Mouse (Mus musculus) heart, embryonic 10.5 days (tissue): Measurements from ENCODE around the gene Eef1akmt1. TPM values are rescaled to one million over a fixed set of nuclear protein-coding genes. Genes with fewer than 3 reads are reported as not detected.

Experiments
- DNase-seq: peaks from one replicate; pipeline ENCODE4 v3.0.0-alpha.2; 2017; ENCODE audit warnings: low spot score
- H3K27ac ChIP-seq: fragments of 300-500 bp; sonication (generic); 2 replicates; pipeline ENCODE4 v1.5.1; 2016; ENCODE audit warnings: mild to moderate bottlenecking
- H3K27me3 ChIP-seq: fragments of 300-500 bp; sonication (generic); 2 replicates; pipeline ENCODE4 v1.6.1; 2016; ENCODE audit warnings: mild to moderate bottlenecking; ENCODE audit not compliant: poor library complexity, insufficient read depth, severe bottlenecking
- H3K36me3 ChIP-seq: fragments of 300-500 bp; sonication (generic); 2 replicates; pipeline ENCODE4 v1.6.1; 2016; ENCODE audit warnings: mild to moderate bottlenecking, moderate library complexity
- H3K4me1 ChIP-seq: fragments of 300-500 bp; sonication (generic); 2 replicates; pipeline ENCODE4 v1.6.1; 2016; ENCODE audit warnings: mild to moderate bottlenecking
- H3K4me3 ChIP-seq: fragments of 300-500 bp; sonication (generic); 2 replicates; pipeline ENCODE4 v1.5.1; 2016; ENCODE audit warnings: mild to moderate bottlenecking, moderate library complexity
- H3K9me3 ChIP-seq: fragments of 300-500 bp; sonication (generic); 2 replicates; pipeline ENCODE4 v1.6.1; 2016; ENCODE audit warnings: mild to moderate bottlenecking, moderate library complexity
- WGBS: fragments of 180-500 bp; shearing (Covaris S2); methylation state at CpG from one replicate; pipeline ENCODE4 v1.1.7; 2016; 5-methylcytosine and 5-hydroxymethylcytosine counted together
- polyA plus RNA-seq: library from polyadenylated mRNA; unstranded; fragments of >200 nt; fragmentation: Nextera tagmentation; extraction: Ambion mirVana; gene quantifications from 2 replicates; pipeline ENCODE4 v1.2.1, GENCODE M21; 2016

The Eef1akmt1 gene
- polyA plus RNA-seq = 82.8 and 93.8 TPM in 2 replicates

DNA sequence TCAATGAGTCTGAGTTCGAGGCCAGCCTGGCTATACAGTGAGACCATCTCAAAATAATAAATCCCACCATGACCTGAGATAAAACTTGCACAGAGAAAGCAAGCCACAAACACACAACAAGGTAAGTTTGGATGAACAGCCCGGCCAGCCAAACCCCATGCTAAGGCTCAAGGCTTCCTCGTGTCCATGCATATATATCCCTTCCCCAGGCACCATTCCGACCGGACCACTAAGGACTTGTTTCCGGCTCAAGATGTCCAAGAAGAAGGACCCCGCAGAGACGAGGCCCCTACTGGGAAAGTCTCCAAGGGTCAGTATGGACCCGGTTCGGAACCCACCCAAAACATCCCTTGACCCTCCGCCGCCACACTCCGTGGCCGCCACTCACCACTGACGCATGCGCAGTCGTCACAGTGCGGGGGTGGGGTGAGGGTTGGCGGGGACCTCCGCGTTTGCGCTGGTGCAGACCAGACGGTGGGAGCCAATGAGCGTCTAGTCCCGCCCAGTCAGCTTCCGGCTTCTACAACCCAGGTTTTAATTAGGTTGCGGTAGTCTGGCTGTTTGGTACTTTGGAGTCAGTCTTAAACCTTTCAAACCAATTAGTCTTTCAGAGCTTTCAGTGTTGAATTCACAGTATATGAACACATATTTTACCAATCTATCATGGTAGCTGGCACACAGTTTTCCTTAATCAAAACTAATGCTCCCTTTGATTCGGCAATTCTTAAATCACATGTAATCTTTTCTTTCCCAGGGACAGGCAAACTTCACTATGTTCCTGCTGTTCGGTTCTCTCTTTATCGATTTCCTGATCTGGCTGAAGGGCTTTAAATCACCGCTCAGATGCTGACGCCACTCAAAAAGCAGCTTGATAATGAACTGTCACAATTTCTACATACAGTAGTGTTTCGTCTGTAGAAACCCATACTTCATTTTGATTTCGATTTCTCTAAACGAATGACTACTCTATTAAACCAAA is at the start of gene Eef1akmt1:
TSS of gene Eef1akmt1 (minus strand) at position 458 of the 979 bp plus-strand sequence.
- no peaks in the 10 kb centered on the region for H3K9me3 ChIP-seq

DNA sequence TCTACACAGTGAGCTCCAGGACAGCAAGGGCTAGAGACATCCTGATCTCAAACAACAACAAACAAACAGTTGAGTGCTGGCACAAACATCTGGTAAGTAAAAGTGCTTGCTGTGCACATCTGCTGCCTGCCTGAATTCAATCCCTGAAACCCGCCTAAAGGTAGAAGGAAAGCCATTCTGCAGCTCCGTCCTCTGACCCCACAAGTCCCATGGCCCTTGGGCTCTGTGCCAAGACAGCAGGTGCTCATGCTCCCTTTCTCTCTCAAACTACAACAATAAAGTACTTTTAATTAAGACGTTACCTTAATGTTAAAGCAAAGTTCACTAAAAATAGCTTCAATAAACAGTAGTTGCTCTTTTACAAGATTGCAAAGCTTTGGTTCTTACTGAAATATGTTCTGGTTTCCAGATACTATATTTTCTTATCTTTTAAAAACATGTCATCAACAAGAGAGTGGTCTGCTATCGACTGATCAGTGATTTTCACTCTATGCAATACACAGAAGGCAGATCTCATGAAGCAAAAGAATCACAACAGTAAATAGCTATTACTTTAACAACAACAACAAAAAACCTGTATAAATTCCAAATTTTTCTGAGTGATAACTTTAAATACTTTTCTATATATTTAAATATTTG is 49.3 kb upstream of the Eef1akmt1 start:
- H3K9me3 ChIP-seq = no peaks in the 10 kb centered on the region
- H3K27ac ChIP-seq = no peak overlapping the region
- DNase-seq = no peak
- no peaks in the 10 kb centered on the region for H3K27me3 ChIP-seq
- peaks cover 35% of the 10 kb centered on the region for H3K36me3 ChIP-seq
- WGBS = 81% methylated on average over 4 of the region's 4 CpGs
- H3K4me3 ChIP-seq = no peak overlapping the region
- H3K4me1 ChIP-seq = no peaks in the 10 kb centered on the region; the same call in 1 of the 2 replicates

More for the DNA sequence above, at the start of gene Eef1akmt1:
- peak within 1 kb of the TSS; percentile 88 for H3K27ac ChIP-seq
- H3K4me1 ChIP-seq = peaks cover 6% of the 10 kb centered on the region; the same call in 1 of the 2 replicates
- DNase-seq = peak; percentile 97
- peak within 1 kb of the TSS; percentile 67 for H3K4me3 ChIP-seq
- peaks cover 12% of the 10 kb centered on the region for H3K36me3 ChIP-seq
- 9% methylated on average over 35 of the region's 35 CpGs for WGBS
- no peaks in the 10 kb centered on the region for H3K27me3 ChIP-seq

DNA sequence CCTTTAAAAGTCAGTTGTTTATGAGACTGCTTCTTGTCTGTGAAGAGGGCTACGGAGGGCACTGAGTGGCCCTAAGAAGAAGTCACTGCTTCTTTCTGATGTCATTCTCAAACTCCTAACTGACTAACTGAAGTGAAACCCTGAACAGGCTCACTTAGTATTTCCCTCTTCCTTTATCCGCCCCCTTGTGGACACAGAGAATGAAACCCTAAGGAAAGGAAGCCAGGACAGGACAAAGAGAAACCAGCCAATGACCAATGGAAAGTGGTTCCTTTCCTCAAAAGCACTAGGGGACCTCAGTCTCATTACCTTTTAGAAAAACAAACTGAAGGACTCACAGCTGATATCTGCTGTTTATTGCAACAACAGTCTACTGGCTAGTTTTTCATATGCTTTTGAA is 48.1 kb upstream of the Eef1akmt1 start:
- H3K9me3 ChIP-seq = no peaks in the 10 kb centered on the region
- peaks cover 28% of the 10 kb centered on the region for H3K36me3 ChIP-seq
- no peak for DNase-seq
- no peaks in the 10 kb centered on the region; the same call in 1 of the 2 replicates for H3K4me1 ChIP-seq
- WGBS = 52% methylated on average over 2 of the region's 2 CpGs
- no peaks in the 10 kb centered on the region for H3K27me3 ChIP-seq
- no peak overlapping the region for H3K27ac ChIP-seq
- no peak overlapping the region for H3K4me3 ChIP-seq

DNA sequence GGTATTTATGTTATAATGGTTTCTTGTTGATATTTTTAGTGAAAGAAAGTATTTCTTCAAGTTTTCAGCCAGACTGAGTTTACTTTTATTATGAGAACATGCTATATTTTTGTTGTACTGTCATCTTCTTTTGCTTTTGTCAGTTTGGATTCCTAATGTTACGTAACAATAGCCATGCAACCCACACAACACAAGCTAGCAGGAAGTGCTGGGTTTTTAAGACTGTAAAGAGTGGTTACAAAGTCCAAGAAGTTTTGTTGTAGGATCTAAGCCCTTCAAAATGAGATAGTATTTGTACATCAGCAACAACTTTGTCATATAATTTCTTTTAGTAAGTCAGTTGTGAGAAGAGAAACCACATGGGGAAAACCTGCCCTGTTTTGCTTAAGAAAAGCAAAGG is 46.3 kb upstream of the Eef1akmt1 start:
- Histone ChIP-seq H3K9me3 (no peaks in the 10 kb centered on the region), H3K4me3 (no peak overlapping the region), H3K36me3 (peaks cover 10% of the 10 kb centered on the region; the same call in 1 of the 2 replicates), H3K27me3 (no peaks in the 10 kb centered on the region), H3K27ac (no peak overlapping the region), H3K4me1 (no peaks in the 10 kb centered on the region; the same call in 1 of the 2 replicates)
- no peak for DNase-seq
- 100% methylated on average over 1 of the region's 1 CpGs for WGBS

DNA sequence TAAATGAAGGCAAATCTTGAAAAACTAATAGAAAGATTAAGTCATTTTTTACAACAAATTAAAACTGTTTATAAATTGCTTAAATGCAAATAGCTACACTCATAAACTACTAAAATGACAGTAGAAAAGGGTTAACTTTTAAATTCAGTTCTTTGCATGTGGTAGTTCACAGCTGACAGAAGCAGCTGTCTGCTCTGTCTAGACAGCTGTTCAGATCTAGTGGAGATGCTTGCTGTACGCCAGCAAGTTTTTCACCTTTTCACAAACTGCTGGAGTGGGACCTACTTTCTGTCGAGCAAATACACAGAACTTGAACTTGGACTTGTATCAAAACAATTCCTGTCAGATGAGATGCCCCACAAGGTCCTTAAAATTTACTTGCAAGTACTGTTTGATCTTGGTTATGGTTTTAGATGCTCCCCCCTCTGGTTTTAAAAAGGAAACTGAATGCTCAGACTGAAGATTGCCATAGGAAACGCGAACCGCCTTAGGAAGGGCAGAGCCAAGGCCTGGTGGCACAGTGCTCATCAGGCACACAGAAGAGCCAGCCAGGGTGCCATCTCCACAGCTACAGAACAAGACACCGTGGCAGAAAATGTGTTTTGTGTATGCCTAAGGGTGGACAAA is 45.0 kb upstream of the Eef1akmt1 start:
- Histone ChIP-seq H3K4me1 (no peaks in the 10 kb centered on the region), H3K27ac (no peak overlapping the region), H3K4me3 (no peak overlapping the region), H3K27me3 (no peaks in the 10 kb centered on the region), H3K9me3 (no peaks in the 10 kb centered on the region), H3K36me3 (peaks cover 10% of the 10 kb centered on the region; the same call in 1 of the 2 replicates)
- no peak for DNase-seq
- WGBS = 88% methylated on average over 6 of the region's 6 CpGs

DNA sequence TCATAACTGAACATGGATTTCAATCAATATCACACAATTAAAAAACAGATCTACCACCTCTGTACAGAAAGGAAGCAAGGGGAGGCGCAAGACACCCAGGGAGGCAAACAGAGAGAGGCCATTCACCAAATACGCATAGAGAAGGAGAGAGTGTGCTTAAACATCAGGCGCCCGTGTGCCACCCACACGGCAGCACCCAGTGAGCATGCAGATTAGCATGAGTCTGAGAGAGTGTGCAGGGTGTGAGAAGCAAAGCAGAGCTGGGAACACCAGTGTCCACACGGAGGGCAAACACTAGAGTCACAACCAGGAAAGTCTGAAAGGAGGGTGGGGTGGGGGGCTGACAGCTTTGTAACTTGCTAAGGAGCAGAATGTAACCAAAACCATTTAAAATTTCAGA is 44.4 kb upstream of the Eef1akmt1 start:
- no peak overlapping the region for H3K27ac ChIP-seq
- 89% methylated on average over 6 of the region's 6 CpGs for WGBS
- no peak for DNase-seq

DNA sequence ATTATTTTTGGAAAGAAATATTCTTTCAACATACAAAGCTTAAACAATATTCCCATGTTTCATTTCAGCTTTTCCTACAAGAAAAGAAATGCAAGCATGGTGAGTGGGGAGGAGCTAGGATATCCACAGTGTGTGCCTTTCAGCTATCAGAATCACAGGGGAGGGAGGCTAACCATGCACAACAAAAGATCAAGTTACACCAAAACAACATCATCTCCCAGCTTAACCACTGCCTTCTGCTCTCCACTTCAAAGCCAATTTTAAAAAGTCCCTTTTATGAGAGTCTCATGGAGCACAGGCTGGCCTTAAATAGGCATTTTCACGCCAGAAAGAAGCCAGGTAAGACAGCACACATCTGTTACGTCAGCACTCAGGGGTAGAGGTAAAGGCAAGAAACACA is 39.6 kb upstream of the Eef1akmt1 start:
- H3K27ac ChIP-seq = no peak overlapping the region

More for the DNA sequence above, 44.4 kb upstream of the Eef1akmt1 start:
- Histone ChIP-seq H3K4me3 (no peak overlapping the region), H3K36me3 (peaks cover 10% of the 10 kb centered on the region; the same call in 1 of the 2 replicates), H3K27me3 (no peaks in the 10 kb centered on the region), H3K4me1 (no peaks in the 10 kb centered on the region), H3K9me3 (no peaks in the 10 kb centered on the region)

DNA sequence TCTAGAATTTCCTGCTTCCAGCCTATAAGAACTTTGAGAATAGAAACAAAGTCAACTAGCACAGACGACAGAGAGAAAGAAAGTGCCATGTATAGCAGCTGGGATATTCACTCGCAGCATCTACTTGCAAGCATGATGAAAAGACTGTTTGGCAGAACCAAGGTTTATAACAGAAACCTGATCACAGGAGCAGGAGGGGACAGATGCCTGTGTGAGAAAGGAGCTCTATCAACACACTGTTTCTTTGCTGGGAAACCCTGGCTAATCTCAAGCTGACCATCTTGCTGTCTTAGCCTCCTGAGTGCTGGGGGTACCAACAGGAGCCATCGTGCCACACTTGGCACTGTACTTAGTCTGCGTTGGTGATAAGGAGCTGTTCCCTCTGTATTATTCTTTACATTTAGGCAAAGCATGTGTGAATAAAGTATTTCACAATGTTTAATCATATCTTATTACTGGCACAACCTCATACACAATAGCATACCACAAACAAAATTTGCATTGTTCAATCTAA is 38.5 kb upstream of the Eef1akmt1 start:
- H3K36me3 ChIP-seq = peaks cover 5% of the 10 kb centered on the region; the same call in 1 of the 2 replicates
- no peak overlapping the region for H3K4me3 ChIP-seq
- H3K27me3 ChIP-seq = no peaks in the 10 kb centered on the region
- WGBS = 67% methylated on average over 4 of the region's 4 CpGs
- DNase-seq = no peak
- H3K9me3 ChIP-seq = no peaks in the 10 kb centered on the region
- no peak overlapping the region for H3K27ac ChIP-seq
- peaks cover 14% of the 10 kb centered on the region for H3K4me1 ChIP-seq

More for the DNA sequence above, 39.6 kb upstream of the Eef1akmt1 start:
- Histone ChIP-seq H3K27me3 (no peaks in the 10 kb centered on the region), H3K4me3 (no peak overlapping the region), H3K4me1 (peaks cover 14% of the 10 kb centered on the region), H3K9me3 (no peaks in the 10 kb centered on the region), H3K36me3 (0 out of 2 replicates have a peak, but pooled peaks cover 6% of the 10 kb centered on the region)
- 69% methylated on average over 2 of the region's 2 CpGs for WGBS
- no peak for DNase-seq

DNA sequence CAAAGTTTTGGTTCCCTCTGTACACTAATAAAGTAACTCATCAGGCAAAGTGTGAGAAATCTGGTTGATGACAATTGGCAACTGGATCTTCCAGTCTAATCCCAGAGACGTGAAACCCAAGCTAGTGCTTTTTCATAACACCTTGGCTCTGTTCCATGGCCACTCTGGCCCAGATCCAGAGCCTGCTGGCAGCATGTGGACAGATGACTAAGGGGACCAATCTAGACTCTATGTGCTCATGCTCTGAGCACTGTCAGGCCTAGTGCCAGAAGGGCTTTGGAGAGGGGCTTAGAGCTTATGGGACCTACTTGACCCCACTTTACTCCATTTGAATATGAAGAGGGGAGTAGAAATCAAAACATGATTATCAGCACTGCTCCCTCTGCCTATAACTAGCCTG is 36.1 kb upstream of the Eef1akmt1 start:
- Histone ChIP-seq H3K27ac (no peak overlapping the region), H3K4me3 (no peak overlapping the region), H3K27me3 (no peaks in the 10 kb centered on the region), H3K9me3 (no peaks in the 10 kb centered on the region), H3K4me1 (peaks cover 14% of the 10 kb centered on the region), H3K36me3 (peaks cover 21% of the 10 kb centered on the region)
- WGBS = 24% methylated on average over 1 of the region's 1 CpGs
- DNase-seq = no peak

DNA sequence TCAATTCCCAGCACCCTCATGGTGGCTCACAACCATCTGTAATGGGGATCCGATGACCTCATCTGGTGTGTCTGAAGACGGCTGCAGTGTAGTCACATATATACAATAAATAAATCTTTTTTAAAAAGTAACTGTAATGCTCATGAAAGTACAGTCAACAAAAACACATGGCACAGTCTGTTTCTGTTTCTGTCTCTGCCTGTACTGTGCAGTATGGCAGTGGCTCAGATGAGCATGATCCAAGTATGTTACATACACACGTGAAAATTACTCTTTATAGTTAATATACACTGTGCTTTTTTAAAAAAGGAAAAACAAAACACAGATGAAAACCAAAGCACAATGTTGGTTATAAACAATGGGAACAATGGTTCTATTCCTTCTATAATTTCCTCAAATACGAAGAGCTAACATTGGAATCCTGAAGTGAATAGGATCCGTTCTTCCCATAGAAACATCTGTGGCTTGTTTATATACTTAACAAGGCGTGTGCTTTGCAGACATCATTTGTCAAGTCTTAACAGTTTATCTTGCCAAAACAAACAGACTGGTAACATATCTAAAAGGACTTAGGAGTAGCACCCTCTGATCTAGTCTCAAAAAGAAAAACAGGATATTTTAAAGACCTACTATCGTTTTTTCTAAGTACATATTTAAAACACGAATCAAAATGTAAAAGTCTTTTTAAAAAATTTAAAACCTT is 35.4 kb upstream of the Eef1akmt1 start:
- no peak overlapping the region for H3K4me3 ChIP-seq
- H3K27ac ChIP-seq = no peak overlapping the region
- peaks cover 14% of the 10 kb centered on the region for H3K4me1 ChIP-seq
- H3K27me3 ChIP-seq = no peaks in the 10 kb centered on the region
- DNase-seq = no peak
- peaks cover 25% of the 10 kb centered on the region for H3K36me3 ChIP-seq
- H3K9me3 ChIP-seq = no peaks in the 10 kb centered on the region
- 70% methylated on average over 8 of the region's 8 CpGs for WGBS

DNA sequence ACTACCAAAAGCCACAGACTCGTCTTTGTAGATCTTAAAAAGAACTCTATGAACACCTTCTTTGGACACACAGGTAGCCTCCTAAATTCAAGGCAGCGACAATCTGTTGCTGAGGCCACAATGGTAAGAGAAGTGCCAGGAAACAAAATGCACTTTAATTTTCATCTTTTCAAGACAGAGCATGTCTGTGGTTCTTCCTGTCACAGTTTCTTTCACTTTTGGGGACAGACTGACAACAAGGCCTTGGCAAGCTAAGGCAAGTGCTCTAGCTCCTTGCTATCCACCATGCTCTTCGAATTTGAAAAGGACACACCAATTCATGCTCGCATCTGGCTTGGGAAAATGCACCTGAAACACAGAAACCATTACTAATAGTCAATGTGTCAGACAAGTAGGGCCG is 21.9 kb upstream of the Eef1akmt1 start:
- Histone ChIP-seq H3K4me3 (no peak overlapping the region), H3K4me1 (no peaks in the 10 kb centered on the region), H3K27ac (no peak overlapping the region), H3K27me3 (no peaks in the 10 kb centered on the region), H3K9me3 (no peaks in the 10 kb centered on the region), H3K36me3 (peaks cover 84% of the 10 kb centered on the region)
- no peak for DNase-seq
- WGBS = 88% methylated on average over 5 of the region's 5 CpGs

DNA sequence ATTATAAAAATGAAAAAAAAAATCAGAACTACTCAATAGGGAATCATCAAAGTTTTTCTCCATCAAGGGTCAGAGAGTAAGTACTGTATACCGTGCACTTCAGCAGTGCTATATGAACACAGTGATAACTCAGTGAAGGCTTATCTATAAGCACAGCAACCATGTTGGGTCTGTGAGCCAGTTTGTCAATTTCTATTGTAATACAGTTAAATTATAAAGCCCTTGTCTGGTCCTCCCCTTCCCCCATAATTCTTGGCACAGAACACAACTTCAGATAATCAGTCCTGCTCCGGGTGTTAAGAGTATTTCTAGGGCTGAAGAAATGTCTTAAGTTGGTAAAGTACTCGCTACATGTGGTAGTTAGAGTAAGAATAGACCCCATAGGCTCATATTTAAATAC is 20.4 kb upstream of the Eef1akmt1 start:
- H3K36me3 ChIP-seq = peaks cover 87% of the 10 kb centered on the region
- H3K9me3 ChIP-seq = no peaks in the 10 kb centered on the region
- H3K4me1 ChIP-seq = no peaks in the 10 kb centered on the region
- DNase-seq = no peak
- H3K27me3 ChIP-seq = no peaks in the 10 kb centered on the region
- WGBS = 89% methylated on average over 3 of the region's 3 CpGs
- no peak overlapping the region for H3K4me3 ChIP-seq
- no peak overlapping the region for H3K27ac ChIP-seq
